Mouse (Mus musculus) intestine, embryonic 15.5 days (tissue): ENCODE results near the gene Adamts20. TPM values are rescaled to one million over a fixed set of nuclear protein-coding genes. Genes with fewer than 3 reads are reported as not detected.

Source experiments
- ATAC-seq: fragments of 200-750 bp; cut with Nextera tagmentation; 2 replicates; pipeline ENCODE4 v1.8.0; 2017; ENCODE audit warnings: moderate TSS enrichment, moderate library complexity
- H3K27ac ChIP-seq: fragments of 300-500 bp; sonication (generic); 2 replicates; pipeline ENCODE4 v1.5.1; 2015; ENCODE audit warnings: mild to moderate bottlenecking, inconsistent platforms
- H3K27me3 ChIP-seq: fragments of 300-500 bp; sonication (generic); replicated peaks from 2 replicates; pipeline ENCODE4 v1.6.1; 2015; ENCODE audit warnings: inconsistent platforms
- H3K36me3 ChIP-seq: fragments of 300-500 bp; sonication (generic); 2 replicates; pipeline ENCODE4 v1.6.1; 2015; ENCODE audit warnings: inconsistent platforms
- H3K4me1 ChIP-seq: fragments of 300-500 bp; sonication (generic); replicated peaks from 2 replicates; pipeline ENCODE4 v1.6.1; 2015; ENCODE audit warnings: inconsistent platforms
- H3K4me2 ChIP-seq: fragments of 300-500 bp; sonication (generic); replicated peaks from 2 replicates; pipeline ENCODE4 v1.6.1; 2015; ENCODE audit warnings: mild to moderate bottlenecking, inconsistent platforms
- H3K4me3 ChIP-seq: fragments of 300-500 bp; sonication (generic); replicated peaks from 2 replicates; pipeline ENCODE4 v1.5.1; 2015; ENCODE audit warnings: inconsistent platforms
- H3K9ac ChIP-seq: fragments of 300-500 bp; sonication (generic); 2 replicates; pipeline ENCODE4 v1.6.1; 2015; ENCODE audit warnings: inconsistent platforms
- H3K9me3 ChIP-seq: fragments of 300-500 bp; sonication (generic); 2 replicates; pipeline ENCODE4 v1.6.1; 2016; ENCODE audit warnings: inconsistent platforms
- WGBS: fragments of 180-500 bp; shearing (Covaris S2); methylation state at CpG from one replicate; pipeline ENCODE4 v1.1.7; 2015; 5-methylcytosine and 5-hydroxymethylcytosine counted together
- polyA plus RNA-seq: library from polyadenylated mRNA; unstranded; fragments of >200 nt; fragmentation: Nextera tagmentation; extraction: Ambion mirVana; gene quantifications from 2 replicates; pipeline ENCODE4 v1.2.1, GENCODE M21; 2015

Adamts20 gene
- polyA plus RNA-seq, 1 experiment from 2014 or later, result 2.2 TPM

DNA sequence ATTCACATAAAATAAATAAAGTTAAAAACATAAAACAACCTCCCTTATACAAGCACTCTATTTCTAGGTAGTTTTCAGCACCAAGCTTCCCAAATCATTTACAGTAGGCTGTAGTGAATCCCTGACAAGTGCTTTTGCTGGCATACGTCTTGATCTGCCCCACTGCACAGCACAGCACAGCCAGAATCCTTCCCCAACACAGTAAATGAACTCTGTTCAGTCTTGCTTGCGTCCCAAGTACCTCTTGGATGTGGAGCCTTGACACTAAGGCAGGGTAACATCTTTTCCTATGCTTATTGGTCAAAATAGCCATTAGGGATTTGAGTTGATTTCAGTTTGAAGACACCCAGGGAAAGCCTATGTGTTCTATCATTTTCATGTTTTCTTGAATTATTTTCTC lies 228.5 kb downstream of the Adamts20 start:
- ATAC-seq, result no peak

GRCm38 (mm10) chr15:94236121-94236520 lies 229.1 kb downstream of the Adamts20 start:
- no peak for ATAC-seq
- Histone ChIP-seq H3K4me3 (no peak overlapping the region), H3K27ac (no peak overlapping the region), H3K9me3 (no peaks in the 10 kb centered on the region), H3K36me3 (no peaks in the 10 kb centered on the region), H3K27me3 (no peaks in the 10 kb centered on the region), H3K9ac (no peak overlapping the region), H3K4me1 (no peaks in the 10 kb centered on the region), H3K4me2 (no peak overlapping the region)
- 52% methylated on average over 3 of the region's 3 CpGs for WGBS

More for the DNA sequence above, 228.5 kb downstream of the Adamts20 start:
- H3K4me2 ChIP-seq, result no peak overlapping the region
- no peak overlapping the region for H3K9ac ChIP-seq
- WGBS, result 67% methylated on average over 2 of the region's 2 CpGs
- H3K27me3 ChIP-seq, result no peaks in the 10 kb centered on the region
- H3K9me3 ChIP-seq, result no peaks in the 10 kb centered on the region
- no peaks in the 10 kb centered on the region for H3K36me3 ChIP-seq
- H3K4me3 ChIP-seq, result no peak overlapping the region
- H3K27ac ChIP-seq, result peak overlapping the region; percentile 56; the same call in 1 of the 2 replicates
- H3K4me1 ChIP-seq, result no peaks in the 10 kb centered on the region

- no peak overlapping the region for H3K27ac ChIP-seq
- H3K27me3 ChIP-seq, result no peaks in the 10 kb centered on the region
- no peak overlapping the region for H3K4me2 ChIP-seq
- H3K9ac ChIP-seq, result no peak overlapping the region
- H3K9me3 ChIP-seq, result no peaks in the 10 kb centered on the region
- no peak overlapping the region for H3K4me3 ChIP-seq
- no peak for ATAC-seq
- H3K36me3 ChIP-seq, result no peaks in the 10 kb centered on the region
- no peaks in the 10 kb centered on the region for H3K4me1 ChIP-seq
- 73% methylated on average over 2 of the region's 2 CpGs for WGBS
Observed at GRCm38 (mm10) chr15:94235190-94235589, 230.0 kb downstream of the Adamts20 start.

- Histone ChIP-seq H3K9ac (no peak overlapping the region), H3K4me3 (no peak overlapping the region), H3K4me2 (no peak overlapping the region), H3K27me3 (no peaks in the 10 kb centered on the region), H3K9me3 (no peaks in the 10 kb centered on the region), H3K4me1 (no peaks in the 10 kb centered on the region), H3K27ac (no peak overlapping the region), H3K36me3 (no peaks in the 10 kb centered on the region)
- ATAC-seq, result no peak
- 30% methylated on average over 5 of the region's 5 CpGs for WGBS
Observed at GRCm38 (mm10) chr15:94231246-94231645, 234.0 kb downstream of the Adamts20 start.

- Histone ChIP-seq H3K9ac (no peak overlapping the region), H3K4me3 (no peak overlapping the region), H3K36me3 (no peaks in the 10 kb centered on the region), H3K27ac (no peak overlapping the region), H3K27me3 (no peaks in the 10 kb centered on the region), H3K4me2 (no peak overlapping the region), H3K9me3 (no peaks in the 10 kb centered on the region), H3K4me1 (peaks cover 4% of the 10 kb centered on the region; the same call in 1 of the 2 replicates)
- WGBS, result 83% methylated on average over 1 of the region's 1 CpGs
- ATAC-seq, result no peak
Observed at GRCm38 (mm10) chr15:94227388-94227787, 237.8 kb downstream of the Adamts20 start.

GRCm38 (mm10) chr15:94223101-94223500 lies 242.1 kb downstream of the Adamts20 start:
- Histone ChIP-seq H3K4me2 (no peak overlapping the region), H3K4me1 (peaks cover 7% of the 10 kb centered on the region), H3K9me3 (no peaks in the 10 kb centered on the region), H3K36me3 (no peaks in the 10 kb centered on the region), H3K4me3 (no peak overlapping the region), H3K27me3 (no peaks in the 10 kb centered on the region), H3K27ac (no peak overlapping the region), H3K9ac (no peak overlapping the region)
- no peak for ATAC-seq
- 22% methylated on average over 8 of the region's 8 CpGs for WGBS

- H3K4me3 ChIP-seq, result no peak overlapping the region
- no peaks in the 10 kb centered on the region for H3K36me3 ChIP-seq
- peak; percentile 28; the same call in 1 of the 2 replicates for ATAC-seq
- no peak overlapping the region for H3K4me2 ChIP-seq
- no peaks in the 10 kb centered on the region for H3K9me3 ChIP-seq
- no peaks in the 10 kb centered on the region for H3K27me3 ChIP-seq
- no peak overlapping the region for H3K9ac ChIP-seq
- whole genome bisulfite sequencing, result 48% methylated on average over 8 of the region's 8 CpGs
- peaks cover 7% of the 10 kb centered on the region for H3K4me1 ChIP-seq
- no peak overlapping the region for H3K27ac ChIP-seq
Observed at GRCm38 (mm10) chr15:94220686-94221085, 244.5 kb downstream of the Adamts20 start.

Other genes with a start within 250 kb of the Adamts20 start
- 8.4 and 9.8 TPM in 2 replicates for gene Pus7l, start 78.1 kb upstream of the Adamts20 start, polyA plus RNA-seq
- gene Irak4, start 78.2 kb upstream of the Adamts20 start, polyA plus RNA-seq, result 14.8 and 16.3 TPM in 2 replicates
- gene Twf1, start 124.5 kb upstream of the Adamts20 start, polyA plus RNA-seq, result 116 and 124 TPM in 2 replicates
- gene Tmem117, start 163.8 kb upstream of the Adamts20 start, polyA plus RNA-seq, result 2.5 and 2.6 TPM in 2 replicates